Mouse (Mus musculus): ENCODE data around the gene Idh2.

GRCm38 (mm10) chr7:80111066-80112045 lies 3.8 kb downstream of the Idh2 start:
- TF ChIP-seq TAL1 (IDR thresholded peaks at IDR 0.05; ENCODE audit: low read length) (no peak), MEF2A (IDR thresholded peaks at IDR 0.05; ENCODE audit: extremely low read depth, insufficient replicate concordance, low read depth, low read length, poor library complexity, severe bottlenecking) (no peak), MAX (IDR thresholded peaks at IDR 0.05; ENCODE audit: low read length) (no peak), MAFK (IDR thresholded peaks at IDR 0.05; ENCODE audit: borderline replicate concordance, low read depth, low read length) (no peak), E2F4 (IDR thresholded peaks at IDR 0.05; ENCODE audit: borderline replicate concordance, low read depth, low read length) (no peak)
